Mouse (Mus musculus) subcutaneous adipose tissue, adult 2 months (tissue): ENCODE results near the gene Prune2. TPM values are rescaled to one million over a fixed set of nuclear protein-coding genes. Genes with fewer than 3 reads are reported as not detected.

Experiments
- polyA plus RNA-seq: library from polyadenylated mRNA; depleted of rRNA; stranded (reverse); fragments of >200 nt; gene quantifications from 2 replicates; pipeline ENCODE4 v1.2.3, GENCODE M21; 2012; ENCODE audit warnings: low replicate concordance; rRNA removed

Gene Prune2
- 4.6 and 11.1 TPM in 2 replicates for polyA plus RNA-seq

DNA sequence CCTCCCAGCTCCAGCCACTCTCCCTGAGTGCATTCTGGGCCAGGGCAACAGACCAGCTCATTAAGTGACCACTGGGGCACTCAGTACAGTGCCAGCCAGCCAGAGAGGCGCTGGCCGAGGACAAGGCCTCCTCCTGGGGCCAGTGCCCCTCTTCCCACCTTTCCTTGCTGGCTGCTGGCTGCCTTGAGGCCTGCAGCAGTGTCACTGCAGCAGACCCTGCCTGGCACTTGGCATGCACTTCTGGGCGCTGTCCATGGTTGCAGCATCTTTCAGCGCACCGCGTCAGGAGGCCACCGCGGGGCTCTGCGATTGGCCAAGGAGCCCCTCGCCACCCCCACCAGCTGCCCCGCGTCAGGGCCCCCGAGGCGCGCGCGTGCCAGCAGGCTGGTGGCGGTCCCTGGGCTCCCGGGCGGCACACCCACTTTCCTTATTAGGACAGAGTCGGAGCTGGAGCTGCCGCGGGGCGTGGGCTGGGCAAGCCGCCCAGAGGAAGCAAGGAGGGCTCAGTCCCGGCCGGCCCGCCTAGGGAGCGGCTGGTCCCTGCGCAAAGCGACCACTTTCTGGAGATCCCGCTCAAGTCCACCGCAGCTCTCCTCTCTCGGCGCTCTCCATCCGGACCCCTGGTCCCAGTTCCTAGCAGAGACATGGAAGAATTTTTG is at the start of gene Prune2:
Gene Prune2, plus strand, starts transcription at position 506 of the 659 bp plus-strand sequence.

Other genes with a start within 250 kb of the Prune2 start
- 3.6 and 5.7 TPM in 2 replicates for gene Vps13a, start 175.2 kb upstream of the Prune2 start, polyA plus RNA-seq
- gene Foxb2, start 82.3 kb upstream of the Prune2 start, polyA plus RNA-seq: not detected in 2 replicates